Mouse (Mus musculus): ENCODE data around the gene Slc17a2. TPM values are rescaled to one million over a fixed set of nuclear protein-coding genes. Genes with fewer than 3 reads are reported as not detected.
"Not testable (repeated sequence)": the region's sequence is repeated elsewhere in the genome, so short reads cannot be mapped to it uniquely, and the experiment has no call there.

Slc17a2 gene
- polyA plus RNA-seq, 1 experiment from 2014 or later = not detected

DNA sequence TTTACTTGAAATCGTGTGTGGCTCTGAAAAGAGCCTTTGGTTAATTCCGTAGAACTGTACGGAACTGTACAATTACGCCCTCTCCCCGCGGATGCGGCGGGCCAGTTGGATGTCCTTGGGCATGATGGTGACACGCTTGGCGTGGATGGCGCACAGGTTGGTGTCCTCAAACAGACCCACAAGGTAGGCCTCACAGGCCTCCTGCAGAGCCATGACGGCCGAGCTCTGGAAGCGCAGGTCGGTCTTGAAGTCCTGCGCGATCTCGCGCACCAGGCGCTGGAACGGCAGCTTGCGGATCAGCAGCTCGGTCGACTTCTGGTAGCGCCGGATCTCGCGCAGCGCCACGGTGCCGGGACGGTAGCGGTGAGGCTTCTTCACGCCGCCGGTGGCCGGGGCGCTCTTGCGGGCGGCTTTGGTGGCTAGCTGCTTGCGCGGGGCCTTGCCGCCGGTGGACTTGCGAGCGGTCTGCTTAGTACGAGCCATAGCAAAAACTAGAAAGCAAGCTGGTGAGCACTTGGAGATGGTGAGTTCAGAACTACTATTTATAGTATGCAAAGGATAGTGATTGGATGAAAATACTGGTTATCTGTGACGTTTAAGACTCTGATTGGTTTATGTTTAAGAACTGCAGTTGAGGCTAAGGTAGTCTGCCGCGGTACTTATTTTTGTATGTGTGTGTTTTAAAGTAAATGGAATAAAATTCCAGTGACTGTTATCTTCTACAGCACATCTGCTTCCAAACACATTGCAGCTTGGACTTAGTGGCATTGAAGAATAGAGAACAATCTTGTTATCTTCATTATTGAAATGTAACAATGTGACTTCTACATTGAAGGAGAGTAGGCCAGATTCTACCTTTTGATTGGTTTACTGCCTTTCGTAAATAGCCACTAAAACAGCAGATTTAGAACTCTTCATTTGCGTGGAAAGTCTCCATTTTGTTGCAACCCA is 44.6 kb upstream of the Slc17a2 start, which contains the start of gene Hist1h3a:
Gene Hist1h3a, minus strand, starts transcription at position 516 of the 951 bp plus-strand sequence.
- Histone ChIP-seq H3K4me2 (ENCODE audit: low read depth, severe bottlenecking) (peak within 1 kb of the TSS; percentile 65), H3K27ac (replicated peaks; ENCODE audit: low read depth, low read length) (peak within 1 kb of the TSS; percentile 75), H3K4me3 (ENCODE audit: low read depth, low read length) (peak within 1 kb of the TSS; percentile 42), H3K9ac (ENCODE audit: low read length) (peak within 1 kb of the TSS; percentile 70)
- H3K27me3 ChIP-seq (ENCODE audit: control insufficient read depth, insufficient read depth, low read length); H3K36me3 ChIP-seq (ENCODE audit: control insufficient read depth, insufficient read depth, low read length); H3K9me3 ChIP-seq (ENCODE audit: control insufficient read depth, low read length); H3K4me1 ChIP-seq (ENCODE audit: control insufficient read depth, insufficient read depth, low read length): not testable (repeated sequence)
- DNase-seq (ENCODE audit: low spot score) = peak; percentile 76
- WGBS = under 1% methylated on average over 26 of the region's 52 CpGs
- peak; percentile 68 for ATAC-seq (ENCODE audit: insufficient number of reproducible peaks, low FRiP score, low TSS enrichment, low read depth)

DNA sequence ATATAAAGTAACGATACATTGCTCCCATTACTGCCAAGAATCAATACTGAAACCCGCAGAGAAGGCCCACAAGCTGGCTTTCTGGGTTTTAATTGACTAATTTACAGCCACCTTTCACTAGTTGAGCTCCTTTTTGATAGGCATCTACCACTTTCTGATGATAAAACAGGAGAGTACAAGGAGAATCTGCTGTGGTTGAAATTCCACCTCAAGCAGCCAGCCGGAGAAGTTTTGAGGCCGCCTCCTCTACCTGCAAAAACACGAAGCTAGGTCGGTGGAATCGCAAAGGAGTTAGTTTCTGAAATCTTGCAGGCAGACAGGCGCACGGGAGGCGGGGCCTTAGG is 43.6 kb upstream of the Slc17a2 start:
- Histone ChIP-seq H3K27me3 (ENCODE audit: control insufficient read depth, insufficient read depth, low read length) (no peaks in the 10 kb centered on the region), H3K9me3 (ENCODE audit: control insufficient read depth, low read length) (no peaks in the 10 kb centered on the region), H3K4me1 (ENCODE audit: control insufficient read depth, insufficient read depth, low read length) (peaks cover 6% of the 10 kb centered on the region), H3K4me2 (ENCODE audit: low read depth, severe bottlenecking) (peak overlapping the region; percentile 65), H3K27ac (replicated peaks; ENCODE audit: low read depth, low read length) (peak overlapping the region; percentile 75), H3K4me3 (ENCODE audit: low read depth, low read length) (peak overlapping the region; percentile 42), H3K36me3 (ENCODE audit: control insufficient read depth, insufficient read depth, low read length) (no peaks in the 10 kb centered on the region), H3K9ac (ENCODE audit: low read length) (peak overlapping the region; percentile 44; the same call in 1 of the 2 replicates)
- ATAC-seq (ENCODE audit: insufficient number of reproducible peaks, low FRiP score, low TSS enrichment, low read depth) (no peak), DNase-seq (ENCODE audit: low spot score) (peak; percentile 47)
- under 1% methylated on average over 10 of the region's 10 CpGs for WGBS

DNA sequence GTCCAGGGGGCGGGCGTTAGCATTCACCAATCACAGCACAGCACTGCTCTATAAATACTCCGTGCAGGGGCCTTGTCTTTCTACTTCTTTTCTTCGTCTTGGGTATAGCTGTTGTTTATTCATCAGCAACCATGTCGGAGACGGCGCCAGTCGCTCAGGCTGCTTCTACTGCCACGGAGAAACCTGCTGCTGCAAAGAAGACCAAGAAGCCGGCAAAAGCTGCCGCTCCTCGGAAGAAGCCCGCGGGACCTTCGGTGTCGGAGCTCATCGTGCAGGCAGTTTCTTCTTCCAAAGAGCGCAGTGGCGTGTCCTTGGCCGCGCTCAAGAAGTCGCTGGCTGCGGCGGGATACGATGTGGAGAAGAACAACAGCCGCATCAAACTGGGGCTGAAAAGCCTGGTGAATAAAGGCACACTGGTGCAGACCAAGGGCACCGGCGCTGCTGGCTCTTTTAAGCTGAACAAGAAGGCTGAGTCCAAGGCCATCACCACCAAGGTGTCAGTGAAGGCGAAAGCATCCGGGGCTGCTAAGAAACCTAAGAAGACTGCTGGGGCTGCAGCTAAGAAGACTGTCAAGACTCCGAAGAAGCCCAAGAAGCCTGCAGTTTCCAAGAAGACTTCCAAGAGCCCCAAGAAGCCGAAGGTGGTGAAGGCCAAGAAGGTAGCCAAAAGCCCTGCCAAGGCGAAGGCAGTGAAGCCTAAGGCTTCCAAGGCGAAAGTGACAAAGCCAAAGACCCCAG is 43.0 kb upstream of the Slc17a2 start, which contains the start of gene Hist1h1a:
Gene Hist1h1a, plus strand, starts transcription at position 81 of the 738 bp plus-strand sequence.
- DNase-seq (ENCODE audit: low spot score) (peak; percentile 94), ATAC-seq (ENCODE audit: insufficient number of reproducible peaks, low FRiP score, low TSS enrichment, low read depth) (peak; percentile 75)
- no peaks in the 10 kb centered on the region for H3K9me3 ChIP-seq (ENCODE audit: control insufficient read depth, low read length)
- H3K4me1 ChIP-seq (ENCODE audit: control insufficient read depth, insufficient read depth, low read length) = peaks cover 6% of the 10 kb centered on the region
- no peaks in the 10 kb centered on the region for H3K36me3 ChIP-seq (ENCODE audit: control insufficient read depth, insufficient read depth, low read length)
- no peaks in the 10 kb centered on the region for H3K27me3 ChIP-seq (ENCODE audit: control insufficient read depth, insufficient read depth, low read length)
- H3K9ac ChIP-seq (ENCODE audit: low read length) = peak within 1 kb of the TSS; percentile 69
- H3K27ac ChIP-seq (replicated peaks; ENCODE audit: low read depth, low read length) = peak within 1 kb of the TSS; percentile 75
- WGBS = 4% methylated on average over 34 of the region's 34 CpGs
- H3K4me3 ChIP-seq (ENCODE audit: low read depth, low read length) = peak within 1 kb of the TSS; percentile 42
- H3K4me2 ChIP-seq (ENCODE audit: low read depth, severe bottlenecking) = peak within 1 kb of the TSS; percentile 65

DNA sequence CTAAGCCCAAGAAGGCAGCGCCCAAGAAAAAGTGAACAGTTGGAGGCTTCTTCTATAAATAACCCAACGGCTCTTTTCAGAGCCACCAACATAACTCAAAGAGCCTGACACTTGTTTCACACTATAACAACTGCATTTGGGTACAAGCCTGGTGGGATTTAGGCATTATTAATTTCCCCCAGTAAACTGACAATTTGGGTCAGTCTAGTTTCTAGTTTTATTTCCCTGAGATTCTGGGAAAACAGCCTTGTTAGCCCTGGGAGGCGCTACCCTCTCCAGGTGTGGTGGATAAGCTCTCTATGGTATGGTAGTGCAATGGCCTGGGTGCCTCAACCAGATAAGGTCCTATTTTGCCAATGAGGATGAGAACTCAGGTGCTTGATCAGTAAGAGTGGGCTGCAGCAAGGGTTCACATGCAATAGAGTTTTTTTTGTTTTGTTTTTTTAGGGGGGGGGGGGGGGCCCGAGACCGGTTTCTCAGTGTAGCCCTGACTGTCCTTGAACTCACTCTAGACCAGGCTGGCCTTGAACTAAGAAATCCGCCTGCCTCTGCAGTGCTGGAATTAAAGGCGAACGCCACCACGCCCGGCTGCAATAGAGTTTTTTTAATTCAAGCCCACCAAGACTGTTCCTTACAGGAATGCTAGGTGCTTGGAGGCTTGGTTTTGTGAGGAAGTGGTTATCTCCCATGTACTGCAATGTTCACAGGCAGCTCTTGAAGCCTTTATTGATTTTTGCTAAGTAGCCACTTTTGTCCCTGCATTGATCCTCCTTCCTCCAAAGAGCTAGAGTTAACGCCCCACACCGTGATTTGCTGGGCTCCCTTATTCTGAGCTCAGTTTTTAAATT is 42.2 kb upstream of the Slc17a2 start:
- H3K9ac ChIP-seq (ENCODE audit: low read length) = peak overlapping the region; percentile 69
- DNase-seq (ENCODE audit: low spot score) (peak; percentile 64), ATAC-seq (ENCODE audit: insufficient number of reproducible peaks, low FRiP score, low TSS enrichment, low read depth) (no peak)
- no peaks in the 10 kb centered on the region for H3K9me3 ChIP-seq (ENCODE audit: control insufficient read depth, low read length)
- no peaks in the 10 kb centered on the region for H3K27me3 ChIP-seq (ENCODE audit: control insufficient read depth, insufficient read depth, low read length)
- peak overlapping the region; percentile 42 for H3K4me3 ChIP-seq (ENCODE audit: low read depth, low read length)
- H3K4me2 ChIP-seq (ENCODE audit: low read depth, severe bottlenecking) = peak overlapping the region; percentile 65
- H3K36me3 ChIP-seq (ENCODE audit: control insufficient read depth, insufficient read depth, low read length) = no peaks in the 10 kb centered on the region
- WGBS = 36% methylated on average over 12 of the region's 12 CpGs
- H3K4me1 ChIP-seq (ENCODE audit: control insufficient read depth, insufficient read depth, low read length) = peaks cover 6% of the 10 kb centered on the region
- peak overlapping the region; percentile 75 for H3K27ac ChIP-seq (replicated peaks; ENCODE audit: low read depth, low read length)

DNA sequence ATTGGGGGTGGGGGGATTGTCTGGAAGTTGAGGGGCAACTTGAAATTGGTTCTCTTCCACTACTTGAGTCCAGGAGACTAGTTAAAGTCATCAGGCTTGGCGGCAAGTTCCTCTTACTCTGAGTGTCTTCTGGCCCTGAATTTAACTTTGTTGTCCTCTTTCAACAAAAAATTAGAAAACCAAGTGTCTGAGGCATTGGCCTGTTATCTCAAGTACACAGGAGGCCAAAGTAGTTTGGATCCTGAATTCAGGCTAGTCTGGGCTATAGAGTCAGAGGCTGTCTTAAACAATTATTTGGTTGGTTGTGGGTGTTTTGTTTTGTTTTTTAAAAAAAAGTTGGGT is 41.6 kb upstream of the Slc17a2 start:
- no peak overlapping the region for H3K27ac ChIP-seq (replicated peaks; ENCODE audit: low read depth, low read length)
- H3K4me2 ChIP-seq (ENCODE audit: low read depth, severe bottlenecking) = no peak overlapping the region
- no peaks in the 10 kb centered on the region for H3K27me3 ChIP-seq (ENCODE audit: control insufficient read depth, insufficient read depth, low read length)
- ATAC-seq (ENCODE audit: insufficient number of reproducible peaks, low FRiP score, low TSS enrichment, low read depth) = no peak
- no peak overlapping the region for H3K4me3 ChIP-seq (ENCODE audit: low read depth, low read length)
- no peaks in the 10 kb centered on the region for H3K9me3 ChIP-seq (ENCODE audit: control insufficient read depth, low read length)
- 80% methylated on average over 1 of the region's 1 CpGs for WGBS
- peaks cover 6% of the 10 kb centered on the region for H3K4me1 ChIP-seq (ENCODE audit: control insufficient read depth, insufficient read depth, low read length)
- no peaks in the 10 kb centered on the region for H3K36me3 ChIP-seq (ENCODE audit: control insufficient read depth, insufficient read depth, low read length)
- DNase-seq (ENCODE audit: low spot score) = no peak
- no peak overlapping the region for H3K9ac ChIP-seq (ENCODE audit: low read length)

DNA sequence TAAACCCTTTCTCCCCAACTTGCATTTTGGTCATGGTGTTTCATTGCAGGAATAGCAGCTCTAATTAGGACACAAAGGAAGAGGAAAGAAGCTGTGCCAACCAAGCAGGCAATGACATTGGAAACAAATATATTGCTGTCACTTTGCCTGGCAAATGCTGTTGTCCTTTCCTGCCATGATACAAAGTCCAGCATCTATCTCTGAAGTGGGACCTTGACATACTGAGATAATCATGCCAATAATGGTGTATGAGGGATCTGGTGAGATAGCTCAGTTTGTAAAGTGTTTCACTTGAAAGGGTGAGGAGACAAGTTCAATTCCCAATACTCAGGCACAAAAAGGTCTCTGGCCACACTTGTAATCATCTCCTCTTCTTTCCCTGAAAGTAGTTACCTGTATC is 40.0 kb upstream of the Slc17a2 start:
- H3K27me3 ChIP-seq (ENCODE audit: control insufficient read depth, insufficient read depth, low read length) = no peaks in the 10 kb centered on the region
- no peak overlapping the region for H3K27ac ChIP-seq (replicated peaks; ENCODE audit: low read depth, low read length)
- no peaks in the 10 kb centered on the region for H3K9me3 ChIP-seq (ENCODE audit: control insufficient read depth, low read length)
- ATAC-seq (ENCODE audit: insufficient number of reproducible peaks, low FRiP score, low TSS enrichment, low read depth) = no peak
- peaks cover 6% of the 10 kb centered on the region for H3K4me1 ChIP-seq (ENCODE audit: control insufficient read depth, insufficient read depth, low read length)
- H3K36me3 ChIP-seq (ENCODE audit: control insufficient read depth, insufficient read depth, low read length) = no peaks in the 10 kb centered on the region
- no peak overlapping the region for H3K4me3 ChIP-seq (ENCODE audit: low read depth, low read length)
- H3K4me2 ChIP-seq (ENCODE audit: low read depth, severe bottlenecking) = no peak overlapping the region
- no peak for DNase-seq (ENCODE audit: low spot score)
- H3K9ac ChIP-seq (ENCODE audit: low read length) = no peak overlapping the region

DNA sequence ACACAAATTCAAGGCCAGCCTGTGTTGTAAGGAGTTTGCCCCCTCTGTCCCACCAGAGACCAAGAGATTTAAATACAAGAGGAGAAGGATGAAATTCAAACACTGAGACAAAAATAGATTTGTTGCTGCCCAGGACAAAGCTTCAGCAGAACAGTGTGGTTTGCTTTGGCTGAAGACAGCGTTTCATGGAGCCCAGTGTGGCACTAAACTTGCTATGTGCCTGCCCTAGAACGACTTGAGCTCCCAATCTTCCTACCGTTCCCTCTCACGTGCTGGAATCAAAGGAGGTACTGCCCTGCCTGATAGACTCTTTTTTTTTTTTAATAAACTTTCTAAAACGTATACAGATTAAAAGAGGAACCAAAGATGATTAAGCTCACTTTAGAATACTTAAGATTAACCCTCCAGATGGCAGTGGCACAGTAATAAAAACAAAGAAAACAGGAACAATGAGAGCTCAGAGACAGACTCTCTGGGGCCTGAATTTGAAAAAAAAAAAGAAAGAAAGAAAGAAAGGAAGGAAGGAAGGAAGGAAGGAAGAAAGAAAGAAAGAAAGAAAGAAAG is 37.9 kb upstream of the Slc17a2 start:
- DNase-seq (ENCODE audit: low spot score) = no peak
- ATAC-seq (ENCODE audit: insufficient number of reproducible peaks, low FRiP score, low TSS enrichment, low read depth) = no peak
- Histone ChIP-seq H3K4me3 (ENCODE audit: low read depth, low read length) (no peak overlapping the region), H3K27me3 (ENCODE audit: control insufficient read depth, insufficient read depth, low read length) (no peaks in the 10 kb centered on the region), H3K36me3 (ENCODE audit: control insufficient read depth, insufficient read depth, low read length) (no peaks in the 10 kb centered on the region), H3K9me3 (ENCODE audit: control insufficient read depth, low read length) (no peaks in the 10 kb centered on the region), H3K9ac (ENCODE audit: low read length) (no peak overlapping the region), H3K4me1 (ENCODE audit: control insufficient read depth, insufficient read depth, low read length) (peaks cover 6% of the 10 kb centered on the region), H3K27ac (replicated peaks; ENCODE audit: low read depth, low read length) (no peak overlapping the region), H3K4me2 (ENCODE audit: low read depth, severe bottlenecking) (no peak overlapping the region)
- WGBS = 62% methylated on average over 5 of the region's 5 CpGs

DNA sequence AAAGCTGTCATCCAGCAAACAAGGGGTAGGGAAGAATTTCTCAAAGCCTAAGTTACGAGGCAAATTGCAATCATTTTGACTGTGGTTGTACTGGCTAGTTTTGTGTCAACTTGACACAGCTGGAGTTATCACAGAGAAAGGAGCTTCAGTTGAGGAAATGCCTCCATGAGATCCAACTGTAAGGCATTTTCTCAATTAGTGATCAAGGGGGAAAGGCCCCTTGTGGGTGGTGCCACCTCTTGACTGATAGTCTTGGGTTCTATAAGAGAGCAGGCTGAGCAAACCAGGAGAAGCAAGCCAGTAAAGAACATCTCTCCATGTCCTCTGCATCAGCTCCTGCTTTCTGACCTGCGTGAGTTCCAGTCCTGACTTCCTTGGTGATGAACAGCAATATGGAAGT is 37.2 kb upstream of the Slc17a2 start, which contains the start of gene Trim38:
Gene Trim38, plus strand, starts transcription at position 301 of the 400 bp plus-strand sequence.
- H3K4me2 ChIP-seq (ENCODE audit: low read depth, severe bottlenecking); H3K9me3 ChIP-seq (ENCODE audit: control insufficient read depth, low read length); H3K4me1 ChIP-seq (ENCODE audit: control insufficient read depth, insufficient read depth, low read length); ATAC-seq (ENCODE audit: insufficient number of reproducible peaks, low FRiP score, low TSS enrichment, low read depth); H3K27ac ChIP-seq (replicated peaks; ENCODE audit: low read depth, low read length); H3K27me3 ChIP-seq (ENCODE audit: control insufficient read depth, insufficient read depth, low read length); H3K4me3 ChIP-seq (ENCODE audit: low read depth, low read length); DNase-seq (ENCODE audit: low spot score); H3K36me3 ChIP-seq (ENCODE audit: control insufficient read depth, insufficient read depth, low read length); H3K9ac ChIP-seq (ENCODE audit: low read length): not testable (repeated sequence)
- 84% methylated on average over 2 of the region's 2 CpGs for WGBS
